Mouse (Mus musculus) ovary, postnatal 10 days (tissue): ENCODE results near the gene Tgm5.
A peak's percentile ranks its signal among the peaks of the same experiment; 100 is the strongest.
"Not testable (repeated sequence)": the region's sequence is repeated elsewhere in the genome, so short reads cannot be mapped to it uniquely, and the experiment has no call there.

Experiments used
- DNase-seq: peaks from one replicate; pipeline ENCODE4 v3.0.0; 2022; ENCODE audit warnings: low spot score

Gene Tgm5

GRCm38 (mm10) chr2:121039382-121039781, 46.3 kb downstream of the Tgm5 start:
- no peak for DNase-seq

GRCm38 (mm10) chr2:121038851-121039250, 46.8 kb downstream of the Tgm5 start:
- DNase-seq = not testable (repeated sequence)

GRCm38 (mm10) chr2:121036733-121037341, 48.8 kb downstream of the Tgm5 start, which contains the start of gene Epb42:
Gene Epb42 (minus strand): TSS chr2:121037072.
- no peak for DNase-seq

GRCm38 (mm10) chr2:121022918-121023317, 62.7 kb downstream of the Tgm5 start:
- DNase-seq = no peak

- no peak for DNase-seq
Observed at GRCm38 (mm10) chr2:121017151-121017550, 68.5 kb downstream of the Tgm5 start.

GRCm38 (mm10) chr2:121016226-121016625, 69.4 kb downstream of the Tgm5 start:
- no peak for DNase-seq

- no peak for DNase-seq
Observed at GRCm38 (mm10) chr2:121015507-121015906, 70.1 kb downstream of the Tgm5 start.

GRCm38 (mm10) chr2:121012676-121013075, 73.0 kb downstream of the Tgm5 start:
- DNase-seq = no peak

- no peak for DNase-seq
Observed at GRCm38 (mm10) chr2:121009071-121009677, 76.5 kb downstream of the Tgm5 start.

GRCm38 (mm10) chr2:121008664-121009007, 77.0 kb downstream of the Tgm5 start:
- DNase-seq = no peak

GRCm38 (mm10) chr2:121007925-121008663, 77.5 kb downstream of the Tgm5 start, which contains the start of gene Ccndbp1:
Gene Ccndbp1 (plus strand): TSS chr2:121008403.
- DNase-seq = peak; percentile 78

- DNase-seq = no peak
Observed at GRCm38 (mm10) chr2:121006986-121007385, 78.7 kb downstream of the Tgm5 start.

GRCm38 (mm10) chr2:121004018-121004811, 81.4 kb downstream of the Tgm5 start:
- DNase-seq = no peak

GRCm38 (mm10) chr2:121003586-121003985, 82.1 kb downstream of the Tgm5 start:
- no peak for DNase-seq

GRCm38 (mm10) chr2:120998863-120999262, 86.8 kb downstream of the Tgm5 start:
- DNase-seq = no peak

GRCm38 (mm10) chr2:120996607-120997006, 89.0 kb downstream of the Tgm5 start:
- DNase-seq = not testable (repeated sequence)
